Mouse (Mus musculus): ENCODE measurements around the gene Dync1li1. TPM values are rescaled to one million over a fixed set of nuclear protein-coding genes. Genes with fewer than 3 reads are reported as not detected.
"Not testable (repeated sequence)": the region's sequence is repeated elsewhere in the genome, so short reads cannot be mapped to it uniquely, and the experiment has no call there.

The Dync1li1 gene
- polyA plus RNA-seq, 1 experiment from 2014 or later, result 65.6 TPM

- H3K27me3 ChIP-seq (ENCODE audit: control insufficient read depth, insufficient read depth, low read length); H3K4me1 ChIP-seq (ENCODE audit: control insufficient read depth, insufficient read depth, low read length); ATAC-seq (ENCODE audit: insufficient number of reproducible peaks, low FRiP score, low TSS enrichment, low read depth); H3K9ac ChIP-seq (ENCODE audit: low read length); H3K4me3 ChIP-seq (ENCODE audit: low read depth, low read length); H3K36me3 ChIP-seq (ENCODE audit: control insufficient read depth, insufficient read depth, low read length); H3K4me2 ChIP-seq (ENCODE audit: low read depth, severe bottlenecking); H3K9me3 ChIP-seq (ENCODE audit: control insufficient read depth, low read length); H3K27ac ChIP-seq (replicated peaks; ENCODE audit: low read depth, low read length); DNase-seq (ENCODE audit: low spot score): not testable (repeated sequence)
- WGBS, result 52% methylated on average over 2 of the region's 2 CpGs
Measured at GRCm38 (mm10) chr9:114728432-114728831, 39.8 kb downstream of the Dync1li1 start.

- Histone ChIP-seq H3K4me2 (ENCODE audit: low read depth, severe bottlenecking) (peak overlapping the region; percentile 12; the same call in 1 of the 2 replicates), H3K9me3 (ENCODE audit: control insufficient read depth, low read length) (no peaks in the 10 kb centered on the region), H3K9ac (ENCODE audit: low read length) (no peak overlapping the region), H3K4me3 (ENCODE audit: low read depth, low read length) (no peak overlapping the region), H3K27ac (replicated peaks; ENCODE audit: low read depth, low read length) (no peak overlapping the region), H3K36me3 (ENCODE audit: control insufficient read depth, insufficient read depth, low read length) (no peaks in the 10 kb centered on the region), H3K27me3 (ENCODE audit: control insufficient read depth, insufficient read depth, low read length) (no peaks in the 10 kb centered on the region), H3K4me1 (ENCODE audit: control insufficient read depth, insufficient read depth, low read length) (peaks cover 5% of the 10 kb centered on the region)
- DNase-seq (ENCODE audit: low spot score) (no peak), ATAC-seq (ENCODE audit: insufficient number of reproducible peaks, low FRiP score, low TSS enrichment, low read depth) (no peak)
- WGBS, result 32% methylated on average over 28 of the region's 30 CpGs
Measured at GRCm38 (mm10) chr9:114729911-114730805, 41.6 kb downstream of the Dync1li1 start.

- peaks cover 5% of the 10 kb centered on the region for H3K4me1 ChIP-seq (ENCODE audit: control insufficient read depth, insufficient read depth, low read length)
- peak within 1 kb of the TSS; percentile 68 for H3K4me2 ChIP-seq (ENCODE audit: low read depth, severe bottlenecking)
- ATAC-seq (ENCODE audit: insufficient number of reproducible peaks, low FRiP score, low TSS enrichment, low read depth) (peak; percentile 92), DNase-seq (ENCODE audit: low spot score) (peak; percentile 99)
- WGBS, result under 1% methylated on average over 53 of the region's 53 CpGs
- H3K27ac ChIP-seq (replicated peaks; ENCODE audit: low read depth, low read length), result peak within 1 kb of the TSS; percentile 72; the same call in 1 of the 2 replicates
- H3K27me3 ChIP-seq (ENCODE audit: control insufficient read depth, insufficient read depth, low read length), result no peaks in the 10 kb centered on the region
- H3K9ac ChIP-seq (ENCODE audit: low read length), result peak within 1 kb of the TSS; percentile 87
- peak within 1 kb of the TSS; percentile 84 for H3K4me3 ChIP-seq (ENCODE audit: low read depth, low read length)
- no peaks in the 10 kb centered on the region for H3K9me3 ChIP-seq (ENCODE audit: control insufficient read depth, low read length)
- H3K36me3 ChIP-seq (ENCODE audit: control insufficient read depth, insufficient read depth, low read length), result no peaks in the 10 kb centered on the region
Measured at GRCm38 (mm10) chr9:114731011-114731755, 42.6 kb downstream of the Dync1li1 start, which contains the start of gene Cmtm6. TSS of gene Cmtm6 (plus strand) at chr9:114731116.

GRCm38 (mm10) chr9:114731871-114732682 is 43.5 kb downstream of the Dync1li1 start:
- Histone ChIP-seq H3K9ac (ENCODE audit: low read length) (peak overlapping the region; percentile 87; the same call in 1 of the 2 replicates), H3K4me3 (ENCODE audit: low read depth, low read length) (peak overlapping the region; percentile 84), H3K4me2 (ENCODE audit: low read depth, severe bottlenecking) (peak overlapping the region; percentile 68), H3K36me3 (ENCODE audit: control insufficient read depth, insufficient read depth, low read length) (no peaks in the 10 kb centered on the region), H3K27me3 (ENCODE audit: control insufficient read depth, insufficient read depth, low read length) (no peaks in the 10 kb centered on the region), H3K9me3 (ENCODE audit: control insufficient read depth, low read length) (no peaks in the 10 kb centered on the region), H3K27ac (replicated peaks; ENCODE audit: low read depth, low read length) (no peak overlapping the region), H3K4me1 (ENCODE audit: control insufficient read depth, insufficient read depth, low read length) (peaks cover 5% of the 10 kb centered on the region)
- 74% methylated on average over 12 of the region's 12 CpGs for WGBS
- ATAC-seq (ENCODE audit: insufficient number of reproducible peaks, low FRiP score, low TSS enrichment, low read depth), result no peak
- no peak for DNase-seq (ENCODE audit: low spot score)

- ATAC-seq (ENCODE audit: insufficient number of reproducible peaks, low FRiP score, low TSS enrichment, low read depth) (no peak), DNase-seq (ENCODE audit: low spot score) (no peak)
- no peak overlapping the region for H3K4me2 ChIP-seq (ENCODE audit: low read depth, severe bottlenecking)
- no peaks in the 10 kb centered on the region for H3K9me3 ChIP-seq (ENCODE audit: control insufficient read depth, low read length)
- 0 out of 2 replicates have a peak, but pooled peaks cover 2% of the 10 kb centered on the region for H3K36me3 ChIP-seq (ENCODE audit: control insufficient read depth, insufficient read depth, low read length)
- H3K27me3 ChIP-seq (ENCODE audit: control insufficient read depth, insufficient read depth, low read length), result no peaks in the 10 kb centered on the region
- H3K9ac ChIP-seq (ENCODE audit: low read length), result no peak overlapping the region
- no peak overlapping the region for H3K27ac ChIP-seq (replicated peaks; ENCODE audit: low read depth, low read length)
- H3K4me1 ChIP-seq (ENCODE audit: control insufficient read depth, insufficient read depth, low read length), result peaks cover 5% of the 10 kb centered on the region
- 85% methylated on average over 2 of the region's 2 CpGs for whole genome bisulfite sequencing
- no peak overlapping the region for H3K4me3 ChIP-seq (ENCODE audit: low read depth, low read length)
Measured at GRCm38 (mm10) chr9:114733238-114733637, 44.6 kb downstream of the Dync1li1 start.

GRCm38 (mm10) chr9:114736442-114736841 is 47.9 kb downstream of the Dync1li1 start:
- Histone ChIP-seq H3K27me3 (ENCODE audit: control insufficient read depth, insufficient read depth, low read length) (no peaks in the 10 kb centered on the region), H3K36me3 (ENCODE audit: control insufficient read depth, insufficient read depth, low read length) (0 out of 2 replicates have a peak, but pooled peaks cover 4% of the 10 kb centered on the region), H3K4me3 (ENCODE audit: low read depth, low read length) (no peak overlapping the region), H3K27ac (replicated peaks; ENCODE audit: low read depth, low read length) (no peak overlapping the region), H3K9ac (ENCODE audit: low read length) (no peak overlapping the region), H3K9me3 (ENCODE audit: control insufficient read depth, low read length) (no peaks in the 10 kb centered on the region), H3K4me1 (ENCODE audit: control insufficient read depth, insufficient read depth, low read length) (peaks cover 5% of the 10 kb centered on the region), H3K4me2 (ENCODE audit: low read depth, severe bottlenecking) (no peak overlapping the region)
- DNase-seq (ENCODE audit: low spot score), result no peak
- ATAC-seq (ENCODE audit: insufficient number of reproducible peaks, low FRiP score, low TSS enrichment, low read depth), result no peak
- 71% methylated on average over 11 of the region's 11 CpGs for WGBS

- peaks cover 6% of the 10 kb centered on the region; the same call in 1 of the 2 replicates for H3K36me3 ChIP-seq (ENCODE audit: control insufficient read depth, insufficient read depth, low read length)
- 91% methylated on average over 9 of the region's 9 CpGs for WGBS
Measured at GRCm38 (mm10) chr9:114740336-114740735, 51.7 kb downstream of the Dync1li1 start.

GRCm38 (mm10) chr9:114742731-114743130 is 54.1 kb downstream of the Dync1li1 start:
- no peak for DNase-seq (ENCODE audit: low spot score)
- no peak for ATAC-seq (ENCODE audit: insufficient number of reproducible peaks, low FRiP score, low TSS enrichment, low read depth)
- no peak overlapping the region for H3K4me2 ChIP-seq (ENCODE audit: low read depth, severe bottlenecking)
- no peaks in the 10 kb centered on the region for H3K27me3 ChIP-seq (ENCODE audit: control insufficient read depth, insufficient read depth, low read length)
- H3K9ac ChIP-seq (ENCODE audit: low read length), result no peak overlapping the region
- no peak overlapping the region for H3K27ac ChIP-seq (replicated peaks; ENCODE audit: low read depth, low read length)
- H3K4me3 ChIP-seq (ENCODE audit: low read depth, low read length), result no peak overlapping the region
- H3K36me3 ChIP-seq (ENCODE audit: control insufficient read depth, insufficient read depth, low read length), result peaks cover 9% of the 10 kb centered on the region; the same call in 1 of the 2 replicates
- no peaks in the 10 kb centered on the region for H3K9me3 ChIP-seq (ENCODE audit: control insufficient read depth, low read length)
- WGBS, result 89% methylated on average over 2 of the region's 2 CpGs
- H3K4me1 ChIP-seq (ENCODE audit: control insufficient read depth, insufficient read depth, low read length), result no peaks in the 10 kb centered on the region

More at GRCm38 (mm10) chr9:114740336-114740735, 51.7 kb downstream of the Dync1li1 start:
- H3K4me2 ChIP-seq (ENCODE audit: low read depth, severe bottlenecking), result no peak overlapping the region
- H3K27ac ChIP-seq (replicated peaks; ENCODE audit: low read depth, low read length), result no peak overlapping the region
- no peak for ATAC-seq (ENCODE audit: insufficient number of reproducible peaks, low FRiP score, low TSS enrichment, low read depth)
- H3K27me3 ChIP-seq (ENCODE audit: control insufficient read depth, insufficient read depth, low read length), result no peaks in the 10 kb centered on the region
- no peak for DNase-seq (ENCODE audit: low spot score)
- no peaks in the 10 kb centered on the region for H3K9me3 ChIP-seq (ENCODE audit: control insufficient read depth, low read length)
- H3K4me1 ChIP-seq (ENCODE audit: control insufficient read depth, insufficient read depth, low read length), result no peaks in the 10 kb centered on the region
- no peak overlapping the region for H3K4me3 ChIP-seq (ENCODE audit: low read depth, low read length)
- H3K9ac ChIP-seq (ENCODE audit: low read length), result no peak overlapping the region
